Mouse (Mus musculus) ES-Bruce4 (cell line): Measurements from ENCODE around the gene Mboat2.

Source experiments
- CTCF ChIP-seq: IDR thresholded peaks from one replicate; pipeline ENCODE4 v1.8.1; 2011; ENCODE audit warnings: low read depth, low read length
- EP300 ChIP-seq: IDR thresholded peaks from 2 replicates; pipeline ENCODE4 v1.6.1; 2011; ENCODE audit warnings: low read depth, low read length; ENCODE audit not compliant: insufficient read depth

GRCm38 (mm10) chr12:24899636-24900035 lies 69.0 kb downstream of the Mboat2 start:
- TF ChIP-seq CTCF (no peak), EP300 (no peak)
